Mouse (Mus musculus) mature B cell (primary cell): ENCODE data around the gene C1ra.
"Not testable (repeated sequence)": the region's sequence is repeated elsewhere in the genome, so short reads cannot be mapped to it uniquely, and the experiment has no call there.

ENCODE experiments used
- in situ Hi-C: fragments of 300-500 bp; cut with MboI; formaldehyde crosslinking; loops from 2 replicates; pipeline ENCODE4 v1.14.3; 2019

The C1ra gene

GRCm38 (mm10) chr6:124485414-124486144, 26.6 kb upstream of the C1ra start:
- in situ Hi-C loops, result no loop called here

- in situ Hi-C loops, result no loop called here
These were observed 24.7 kb upstream of the C1ra start for GRCm38 (mm10) chr6:124487509-124487908.

GRCm38 (mm10) chr6:124488952-124489351, 23.3 kb upstream of the C1ra start:
- in situ Hi-C loops, result no loop called here

GRCm38 (mm10) chr6:124491427-124491826, 20.8 kb upstream of the C1ra start:
- in situ Hi-C loops, result no loop called here

GRCm38 (mm10) chr6:124492842-124493561, 19.2 kb upstream of the C1ra start, which contains the start of gene C1rl:
Gene C1rl (plus strand): TSS chr6:124493113.
- in situ Hi-C loops, result no loop called here

- in situ Hi-C loops, result no loop called here
These were observed 18.3 kb upstream of the C1ra start for GRCm38 (mm10) chr6:124493886-124494285.

GRCm38 (mm10) chr6:124496054-124496453, 16.2 kb upstream of the C1ra start:
- in situ Hi-C loops, result no loop called here

- in situ Hi-C loops, result no loop called here
These were observed 12.2 kb upstream of the C1ra start for GRCm38 (mm10) chr6:124499914-124500566.

GRCm38 (mm10) chr6:124501473-124501872, 10.7 kb upstream of the C1ra start:
- in situ Hi-C loops, result no loop called here

GRCm38 (mm10) chr6:124502021-124502420, 10.2 kb upstream of the C1ra start:
- in situ Hi-C loops, result no loop called here

GRCm38 (mm10) chr6:124505028-124505427, 7.2 kb upstream of the C1ra start:
- in situ Hi-C loops, result no loop called here

GRCm38 (mm10) chr6:124506991-124507390, 5.2 kb upstream of the C1ra start:
- in situ Hi-C loops, result no loop called here

- in situ Hi-C loops, result no loop called here
These were observed 3.9 kb upstream of the C1ra start for GRCm38 (mm10) chr6:124508292-124508691.

- in situ Hi-C loops, result not testable (repeated sequence)
These were observed 3.0 kb upstream of the C1ra start for GRCm38 (mm10) chr6:124509192-124509591.

GRCm38 (mm10) chr6:124511936-124512335, 269 bp upstream of the C1ra start:
- in situ Hi-C loops, result no loop called here

GRCm38 (mm10) chr6:124517733-124518132, 5.5 kb downstream of the C1ra start:
- in situ Hi-C loops, result not testable (repeated sequence)

- in situ Hi-C loops, result not testable (repeated sequence)
These were observed 9.9 kb downstream of the C1ra start for GRCm38 (mm10) chr6:124522082-124522481.

GRCm38 (mm10) chr6:124527881-124528280, 15.7 kb downstream of the C1ra start:
- in situ Hi-C loops, result no loop called here

- in situ Hi-C loops, result no loop called here
These were observed 18.9 kb downstream of the C1ra start for GRCm38 (mm10) chr6:124531077-124531476.

GRCm38 (mm10) chr6:124536125-124536829, 24.1 kb downstream of the C1ra start:
- in situ Hi-C loops, result not testable (repeated sequence)

- in situ Hi-C loops, result not testable (repeated sequence)
These were observed 29.0 kb downstream of the C1ra start for GRCm38 (mm10) chr6:124541176-124541575.

GRCm38 (mm10) chr6:124542284-124542683, 30.1 kb downstream of the C1ra start, which contains the start of gene C1s1:
Gene C1s1 (minus strand): TSS chr6:124542359.
- in situ Hi-C loops, result not testable (repeated sequence)
